Mouse (Mus musculus) stomach, postnatal 0 days (tissue): ENCODE data around the gene Ttc5. TPM values are rescaled to one million over a fixed set of nuclear protein-coding genes. Genes with fewer than 3 reads are reported as not detected.
A peak's percentile ranks its signal among the peaks of the same experiment; 100 is the strongest.
"Not testable (repeated sequence)": the region's sequence is repeated elsewhere in the genome, so short reads cannot be mapped to it uniquely, and the experiment has no call there.

Experiments used
- ATAC-seq: fragments of 200-750 bp; cut with Nextera tagmentation; 2 replicates; pipeline ENCODE4 v1.8.0; 2017; ENCODE audit not compliant: low FRiP score, low TSS enrichment
- DNase-seq: peaks from one replicate; pipeline ENCODE4 v3.0.0-alpha.2; 2016; ENCODE audit warnings: low spot score
- H3K27ac ChIP-seq: fragments of 300-500 bp; sonication (generic); replicated peaks from 2 replicates; pipeline ENCODE4 v1.5.1; 2014; ENCODE audit warnings: mild to moderate bottlenecking, control low read depth
- H3K27me3 ChIP-seq: fragments of 300-500 bp; sonication (generic); 2 replicates; pipeline ENCODE4 v1.6.1; 2014; ENCODE audit warnings: low read length; ENCODE audit not compliant: control insufficient read depth, insufficient read depth
- H3K36me3 ChIP-seq: fragments of 300-500 bp; sonication (generic); 2 replicates; pipeline ENCODE4 v1.6.1; 2014; ENCODE audit warnings: low read length, mixed read lengths; ENCODE audit not compliant: control insufficient read depth, insufficient read depth
- H3K4me1 ChIP-seq: fragments of 300-500 bp; sonication (generic); replicated peaks from 2 replicates; pipeline ENCODE4 v1.6.1; 2014; ENCODE audit warnings: antibody characterized with exemption; ENCODE audit not compliant: control insufficient read depth, insufficient read depth
- H3K4me2 ChIP-seq: fragments of 300-500 bp; sonication (generic); replicated peaks from 2 replicates; pipeline ENCODE4 v1.6.1; 2014; ENCODE audit warnings: low read depth, mild to moderate bottlenecking, control low read depth, moderate library complexity
- H3K4me3 ChIP-seq: fragments of 300-500 bp; sonication (generic); 2 replicates; pipeline ENCODE4 v1.5.1; 2014; ENCODE audit warnings: low read depth, low read length, control low read depth
- H3K9ac ChIP-seq: fragments of 300-500 bp; sonication (generic); 2 replicates; pipeline ENCODE4 v1.6.1; 2014; ENCODE audit warnings: mild to moderate bottlenecking, low read length, control low read depth, mixed read lengths
- H3K9me3 ChIP-seq: fragments of 300-500 bp; sonication (generic); 2 replicates; pipeline ENCODE4 v1.6.1; 2016; ENCODE audit warnings: low read length; ENCODE audit not compliant: control insufficient read depth
- CTCF ChIP-seq: IDR thresholded peaks from 2 replicates; pipeline ENCODE4 v1.5.1; 2016; ENCODE audit warnings: antibody characterized with exemption, low read depth, mild to moderate bottlenecking, moderate library complexity
- EP300 ChIP-seq: optimal IDR thresholded peaks from 2 replicates; pipeline ENCODE3; 2016; ENCODE audit warnings: antibody characterized with exemption
- WGBS: fragments of 180-500 bp; shearing (Covaris S2); extraction: QIAGEN DNeasy Blood & Tissue Kit; methylation state at CpG from one replicate; pipeline ENCODE4 v1.1.7; 2014; 5-methylcytosine and 5-hydroxymethylcytosine counted together
- polyA plus RNA-seq: library from polyadenylated mRNA; unstranded; fragments of >200 nt; fragmentation: Nextera tagmentation; extraction: Ambion mirVana; gene quantifications from 2 replicates; pipeline ENCODE4 v1.2.1, GENCODE M21; 2015

Gene Ttc5
- polyA plus RNA-seq, 1 experiment from 2014 or later = 37.0 TPM

GRCm38 (mm10) chr14:50823240-50823639, 37.9 kb upstream of the Ttc5 start:
- no peaks in the 10 kb centered on the region for H3K9me3 ChIP-seq
- H3K4me1 ChIP-seq = no peaks in the 10 kb centered on the region
- no peaks in the 10 kb centered on the region for H3K27me3 ChIP-seq
- no peak overlapping the region for H3K4me3 ChIP-seq
- TF ChIP-seq CTCF (peak; percentile 38), EP300 (no peak)
- H3K4me2 ChIP-seq = no peak overlapping the region
- DNase-seq = no peak
- WGBS = 80% methylated on average over 2 of the region's 2 CpGs
- no peak overlapping the region for H3K9ac ChIP-seq
- ATAC-seq = no peak
- no peak overlapping the region for H3K27ac ChIP-seq
- H3K36me3 ChIP-seq = peaks cover 18% of the 10 kb centered on the region

GRCm38 (mm10) chr14:50813060-50813459, 27.7 kb upstream of the Ttc5 start:
- no peak overlapping the region for H3K9ac ChIP-seq
- TF ChIP-seq EP300 = no peak
- TF ChIP-seq CTCF = no peak
- peak; percentile 76 for ATAC-seq
- H3K4me2 ChIP-seq = no peak overlapping the region
- no peak overlapping the region for H3K4me3 ChIP-seq
- peak overlapping the region; percentile 35; the same call in 1 of the 2 replicates for H3K27ac ChIP-seq
- no peaks in the 10 kb centered on the region for H3K27me3 ChIP-seq
- H3K9me3 ChIP-seq = no peaks in the 10 kb centered on the region
- H3K36me3 ChIP-seq = peaks cover 22% of the 10 kb centered on the region
- 0 out of 2 replicates have a peak, but pooled peaks cover 2% of the 10 kb centered on the region for H3K4me1 ChIP-seq
- peak; percentile 19 for DNase-seq
- WGBS = 79% methylated on average over 2 of the region's 2 CpGs

- peak within 1 kb of the TSS; percentile 93 for H3K27ac ChIP-seq
- H3K9ac ChIP-seq = peak within 1 kb of the TSS; percentile 81
- DNase-seq (peak; percentile 98), ATAC-seq (peak; percentile 99)
- H3K9me3 ChIP-seq = no peaks in the 10 kb centered on the region
- under 1% methylated on average over 42 of the region's 42 CpGs for WGBS
- peak within 1 kb of the TSS; percentile 66 for H3K4me3 ChIP-seq
- TF ChIP-seq CTCF (no peak), EP300 (peak; percentile 89)
- peak within 1 kb of the TSS; percentile 68 for H3K4me2 ChIP-seq
- 0 out of 2 replicates have a peak, but pooled peaks cover 1% of the 10 kb centered on the region for H3K36me3 ChIP-seq
- H3K27me3 ChIP-seq = no peaks in the 10 kb centered on the region
- 0 out of 2 replicates have a peak, but pooled peaks cover 2% of the 10 kb centered on the region for H3K4me1 ChIP-seq
Observed at GRCm38 (mm10) chr14:50807487-50808072, 22.3 kb upstream of the Ttc5 start, which contains the start of the genes Ccnb1ip1 and Parp2. TSS of gene Ccnb1ip1 (minus strand) at chr14:50807732. TSS of gene Parp2 (plus strand) at chr14:50807841.

GRCm38 (mm10) chr14:50806469-50806868, 21.1 kb upstream of the Ttc5 start:
- 86% methylated on average over 5 of the region's 5 CpGs for WGBS
- not testable (repeated sequence) for H3K4me3 ChIP-seq, H3K4me1 ChIP-seq, DNase-seq, H3K27me3 ChIP-seq, H3K4me2 ChIP-seq, H3K9ac ChIP-seq, H3K36me3 ChIP-seq, ATAC-seq, H3K27ac ChIP-seq, H3K9me3 ChIP-seq

GRCm38 (mm10) chr14:50804683-50805082, 19.4 kb upstream of the Ttc5 start:
- H3K27ac ChIP-seq = no peak overlapping the region
- no peak for DNase-seq
- H3K9me3 ChIP-seq = no peaks in the 10 kb centered on the region
- no peak for ATAC-seq
- H3K9ac ChIP-seq = no peak overlapping the region
- no peaks in the 10 kb centered on the region for H3K27me3 ChIP-seq
- WGBS = 53% methylated on average over 13 of the region's 13 CpGs
- H3K4me2 ChIP-seq = no peak overlapping the region
- H3K4me1 ChIP-seq = 0 out of 2 replicates have a peak, but pooled peaks cover 2% of the 10 kb centered on the region
- no peak overlapping the region for H3K4me3 ChIP-seq
- TF ChIP-seq CTCF (no peak), EP300 (no peak)
- no peaks in the 10 kb centered on the region for H3K36me3 ChIP-seq

- Histone ChIP-seq H3K36me3 (no peaks in the 10 kb centered on the region), H3K27me3 (no peaks in the 10 kb centered on the region), H3K9me3 (no peaks in the 10 kb centered on the region), H3K27ac (no peak overlapping the region), H3K4me1 (no peaks in the 10 kb centered on the region), H3K9ac (no peak overlapping the region), H3K4me3 (no peak overlapping the region), H3K4me2 (no peak overlapping the region)
- DNase-seq (no peak), ATAC-seq (no peak)
- TF ChIP-seq CTCF (peak; percentile 76), EP300 (no peak)
- 60% methylated on average over 4 of the region's 4 CpGs for WGBS
Observed at GRCm38 (mm10) chr14:50802843-50803562, 17.7 kb upstream of the Ttc5 start.
